Mouse (Mus musculus) forebrain, postnatal 0 days (tissue): Measurements from ENCODE around the gene Spag9. TPM values are rescaled to one million over a fixed set of nuclear protein-coding genes. Genes with fewer than 3 reads are reported as not detected.

Source experiments
- ATAC-seq: fragments of 200-750 bp; cut with Nextera tagmentation; 2 replicates; pipeline ENCODE4 v1.8.0; 2017; ENCODE audit warnings: mild to moderate bottlenecking, moderate library complexity
- DNase-seq: peaks from one replicate; pipeline ENCODE4 v3.0.0-alpha.2; 2015
- H3K27ac ChIP-seq: fragments of 300-500 bp; sonication (generic); 2 replicates; pipeline ENCODE4 v1.5.1; 2014; ENCODE audit warnings: low read depth, mild to moderate bottlenecking, antibody characterized with exemption, low read length, moderate library complexity, mixed read lengths
- H3K27me3 ChIP-seq: fragments of 300-500 bp; sonication (generic); 2 replicates; pipeline ENCODE4 v1.6.1; 2014; ENCODE audit warnings: mild to moderate bottlenecking, low read length, mixed read lengths; ENCODE audit not compliant: insufficient read depth
- H3K36me3 ChIP-seq: fragments of 300-500 bp; sonication (generic); 2 replicates; pipeline ENCODE4 v1.6.1; 2014; ENCODE audit warnings: mild to moderate bottlenecking, moderate library complexity; ENCODE audit not compliant: insufficient read depth
- H3K4me1 ChIP-seq: fragments of 300-500 bp; sonication (generic); 2 replicates; pipeline ENCODE4 v1.6.1; 2014; ENCODE audit warnings: antibody characterized with exemption; ENCODE audit not compliant: insufficient read depth
- H3K4me2 ChIP-seq: fragments of 300-500 bp; sonication (generic); 2 replicates; pipeline ENCODE4 v1.6.1; 2014; ENCODE audit warnings: low read depth, mild to moderate bottlenecking, moderate library complexity
- H3K4me3 ChIP-seq: fragments of 300-500 bp; sonication (generic); 2 replicates; pipeline ENCODE4 v1.5.1; 2014; ENCODE audit warnings: low read depth, low read length, mixed read lengths
- H3K9ac ChIP-seq: fragments of 300-500 bp; sonication (generic); 2 replicates; pipeline ENCODE4 v1.6.1; 2014; ENCODE audit warnings: mild to moderate bottlenecking
- H3K9me3 ChIP-seq: fragments of 300-500 bp; sonication (generic); 2 replicates; pipeline ENCODE4 v1.6.1; 2016; ENCODE audit warnings: low read length
- CTCF ChIP-seq: sonication (generic); IDR thresholded peaks from 2 replicates; pipeline ENCODE4 v1.5.1; 2016; ENCODE audit warnings: antibody characterized with exemption, control low read depth, low read depth
- WGBS: fragments of 180-500 bp; shearing (Covaris S2); extraction: QIAGEN DNeasy Blood & Tissue Kit; methylation state at CpG from one replicate; pipeline ENCODE4 v1.1.7; 2014; 5-methylcytosine and 5-hydroxymethylcytosine counted together
- polyA plus RNA-seq: library from polyadenylated mRNA; unstranded; fragments of >200 nt; fragmentation: Nextera tagmentation; extraction: Ambion mirVana; gene quantifications from 2 replicates; pipeline ENCODE4 v1.2.1, GENCODE M21; 2015
- total RNA-seq: library from RNA; depleted of rRNA; stranded (reverse); fragments of >200 nt; gene quantifications from 2 replicates; pipeline ENCODE4 v1.2.3, GENCODE M21; 2014

Gene Spag9
- total and polyA plus RNA-seq, 2 experiments from 2014 or later, result 67.1 to 155 TPM

- under 1% methylated on average over 40 of the region's 40 CpGs for WGBS
- peak; percentile 93 for TF ChIP-seq CTCF
- H3K27me3 ChIP-seq, result no peaks in the 10 kb centered on the region
- DNase-seq, result peak; percentile 100
- peak within 1 kb of the TSS; percentile 67 for H3K4me3 ChIP-seq
- no peaks in the 10 kb centered on the region for H3K9me3 ChIP-seq
- H3K4me1 ChIP-seq, result 0 out of 2 replicates have a peak, but pooled peaks cover 4% of the 10 kb centered on the region
- peak within 1 kb of the TSS; percentile 76 for H3K27ac ChIP-seq
- H3K36me3 ChIP-seq, result peaks cover 25% of the 10 kb centered on the region
- peak within 1 kb of the TSS; percentile 68 for H3K9ac ChIP-seq
- peak within 1 kb of the TSS; percentile 59 for H3K4me2 ChIP-seq
- peak; percentile 97 for ATAC-seq
Observed at GRCm38 (mm10) chr11:93968005-93968847, 27.7 kb upstream of the Spag9 start, which contains the start of the genes Gm20390 and Nme1. Gm20390 (minus strand) TSS chr11:93968293. Nme1 (minus strand) TSS chr11:93968521.

DNA sequence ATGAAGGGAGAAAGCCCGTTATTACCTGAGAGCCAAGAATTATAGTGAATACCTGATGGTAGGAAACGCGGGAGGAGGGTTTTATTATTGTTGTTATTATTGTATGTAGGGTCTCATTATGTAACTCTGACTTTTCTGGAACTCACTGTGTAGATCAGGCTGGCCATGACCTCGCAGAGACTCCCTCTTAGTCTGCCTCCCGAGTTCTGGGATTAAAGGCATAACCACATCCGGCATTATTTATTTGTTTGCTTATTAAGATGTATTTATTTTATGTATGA is 27.1 kb upstream of the Spag9 start:
- peaks cover 20% of the 10 kb centered on the region for H3K36me3 ChIP-seq
- H3K4me2 ChIP-seq, result peak overlapping the region; percentile 35
- no peak for ATAC-seq
- WGBS, result 56% methylated on average over 6 of the region's 6 CpGs
- peak overlapping the region; percentile 25; the same call in 1 of the 2 replicates for H3K9ac ChIP-seq
- H3K27ac ChIP-seq, result peak overlapping the region; percentile 76
- 0 out of 2 replicates have a peak, but pooled peaks cover 4% of the 10 kb centered on the region for H3K4me1 ChIP-seq
- H3K4me3 ChIP-seq, result peak overlapping the region; percentile 22; the same call in 1 of the 2 replicates
- no peak for TF ChIP-seq CTCF
- H3K9me3 ChIP-seq, result no peaks in the 10 kb centered on the region
- no peaks in the 10 kb centered on the region for H3K27me3 ChIP-seq
- no peak for DNase-seq

DNA sequence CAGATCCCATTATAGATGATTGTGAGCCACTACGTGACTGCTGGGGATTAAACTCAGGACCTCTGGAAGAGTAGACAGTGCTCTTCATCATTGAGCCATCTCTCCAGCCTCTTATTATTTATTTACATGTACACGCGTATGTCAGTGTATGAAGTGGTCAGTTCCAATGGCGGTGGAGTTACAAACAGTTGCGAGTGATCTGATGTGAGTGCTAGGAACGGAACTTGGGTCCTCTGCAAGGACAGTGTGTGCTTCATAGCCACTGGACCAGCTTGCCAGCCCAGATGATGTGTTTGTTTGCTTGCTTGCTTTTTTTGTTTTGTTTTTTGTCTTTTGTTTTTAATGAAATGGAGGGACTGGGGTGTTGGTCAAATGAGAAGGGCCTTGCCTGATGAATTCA is 26.7 kb upstream of the Spag9 start:
- Histone ChIP-seq H3K4me2 (no peak overlapping the region), H3K9me3 (no peaks in the 10 kb centered on the region), H3K27ac (0 out of 2 replicates have a peak overlapping the region, but pooled peaks have one; percentile 76), H3K27me3 (no peaks in the 10 kb centered on the region), H3K4me1 (0 out of 2 replicates have a peak, but pooled peaks cover 4% of the 10 kb centered on the region), H3K9ac (0 out of 2 replicates have a peak overlapping the region, but pooled peaks have one; percentile 25), H3K36me3 (peaks cover 16% of the 10 kb centered on the region), H3K4me3 (no peak overlapping the region)
- WGBS, result 95% methylated on average over 6 of the region's 6 CpGs
- DNase-seq (no peak), ATAC-seq (no peak)
- TF ChIP-seq CTCF, result no peak

GRCm38 (mm10) chr11:93969799-93970198 is 26.1 kb upstream of the Spag9 start:
- Histone ChIP-seq H3K36me3 (peaks cover 11% of the 10 kb centered on the region), H3K27ac (no peak overlapping the region), H3K4me1 (0 out of 2 replicates have a peak, but pooled peaks cover 4% of the 10 kb centered on the region), H3K9me3 (no peaks in the 10 kb centered on the region), H3K4me3 (no peak overlapping the region), H3K27me3 (no peaks in the 10 kb centered on the region), H3K9ac (no peak overlapping the region), H3K4me2 (no peak overlapping the region)
- 74% methylated on average over 1 of the region's 1 CpGs for WGBS
- DNase-seq (no peak), ATAC-seq (no peak)
- TF ChIP-seq CTCF, result no peak

GRCm38 (mm10) chr11:93972951-93973350 is 22.9 kb upstream of the Spag9 start:
- Histone ChIP-seq H3K4me2 (no peak overlapping the region), H3K9ac (no peak overlapping the region), H3K4me3 (no peak overlapping the region), H3K27me3 (no peaks in the 10 kb centered on the region), H3K9me3 (no peaks in the 10 kb centered on the region), H3K27ac (no peak overlapping the region), H3K4me1 (no peaks in the 10 kb centered on the region), H3K36me3 (no peaks in the 10 kb centered on the region)
- no peak for TF ChIP-seq CTCF
- ATAC-seq (no peak), DNase-seq (no peak)
- WGBS, result 82% methylated on average over 5 of the region's 5 CpGs

- no peak overlapping the region for H3K4me3 ChIP-seq
- WGBS, result 61% methylated on average over 6 of the region's 6 CpGs
- ATAC-seq (no peak), DNase-seq (no peak)
- H3K4me1 ChIP-seq, result no peaks in the 10 kb centered on the region
- no peak overlapping the region for H3K27ac ChIP-seq
- no peaks in the 10 kb centered on the region for H3K36me3 ChIP-seq
- no peaks in the 10 kb centered on the region for H3K27me3 ChIP-seq
- no peak overlapping the region for H3K4me2 ChIP-seq
- H3K9ac ChIP-seq, result no peak overlapping the region
- no peak for TF ChIP-seq CTCF
- no peaks in the 10 kb centered on the region for H3K9me3 ChIP-seq
Observed at GRCm38 (mm10) chr11:93979502-93980049, 16.3 kb upstream of the Spag9 start.

DNA sequence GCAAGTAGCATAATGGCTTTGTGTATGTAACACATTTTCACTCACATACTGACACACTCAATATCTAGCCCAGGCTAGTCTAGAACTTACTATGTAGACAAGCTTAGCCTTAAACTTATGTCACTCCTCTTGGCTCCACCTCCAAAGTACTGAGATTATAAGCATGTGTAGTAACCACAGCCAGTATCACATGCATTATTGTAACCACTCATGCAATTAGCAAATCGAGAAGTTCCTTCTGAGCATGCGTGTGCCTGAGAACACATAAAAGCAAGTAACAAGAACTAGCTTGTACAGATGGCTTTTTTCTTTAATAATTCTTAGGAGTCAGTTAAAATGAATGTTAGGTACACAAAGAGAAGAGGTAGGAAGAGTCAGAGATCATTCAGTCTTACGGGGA is 11.3 kb upstream of the Spag9 start:
- DNase-seq (no peak), ATAC-seq (no peak)
- Histone ChIP-seq H3K4me2 (no peak overlapping the region), H3K36me3 (no peaks in the 10 kb centered on the region), H3K27me3 (no peaks in the 10 kb centered on the region), H3K9ac (no peak overlapping the region), H3K4me3 (no peak overlapping the region), H3K9me3 (no peaks in the 10 kb centered on the region), H3K27ac (no peak overlapping the region), H3K4me1 (no peaks in the 10 kb centered on the region)
- WGBS, result 94% methylated on average over 3 of the region's 3 CpGs
- no peak for TF ChIP-seq CTCF
